Mouse (Mus musculus) limb, embryonic 10.5 days (tissue): ENCODE results near the gene Ifi47. TPM values are rescaled to one million over a fixed set of nuclear protein-coding genes. Genes with fewer than 3 reads are reported as not detected.

Experiments used
- DNase-seq: peaks from one replicate; pipeline ENCODE4 v3.0.0-alpha.2; 2017; ENCODE audit warnings: low spot score
- H3K27ac ChIP-seq: fragments of 300-500 bp; sonication (generic); 2 replicates; pipeline ENCODE4 v1.5.1; 2016; ENCODE audit warnings: mild to moderate bottlenecking
- H3K27me3 ChIP-seq: fragments of 300-500 bp; sonication (generic); 2 replicates; pipeline ENCODE4 v1.6.1; 2016; ENCODE audit warnings: low read depth, mild to moderate bottlenecking; ENCODE audit not compliant: poor library complexity, severe bottlenecking
- H3K36me3 ChIP-seq: fragments of 300-500 bp; sonication (generic); 2 replicates; pipeline ENCODE4 v1.6.1; 2016; ENCODE audit warnings: mild to moderate bottlenecking, moderate library complexity
- H3K4me1 ChIP-seq: fragments of 300-500 bp; sonication (generic); 2 replicates; pipeline ENCODE4 v1.6.1; 2016
- H3K4me3 ChIP-seq: fragments of 300-500 bp; sonication (generic); 2 replicates; pipeline ENCODE4 v1.5.1; 2016; ENCODE audit warnings: mild to moderate bottlenecking, moderate library complexity
- H3K9me3 ChIP-seq: fragments of 300-500 bp; sonication (generic); replicated peaks from 2 replicates; pipeline ENCODE4 v1.6.1; 2016; ENCODE audit warnings: mild to moderate bottlenecking
- WGBS: fragments of 180-500 bp; shearing (Covaris S2); methylation state at CpG from one replicate; pipeline ENCODE4 v1.1.7; 2016; 5-methylcytosine and 5-hydroxymethylcytosine counted together
- polyA plus RNA-seq: library from polyadenylated mRNA; unstranded; fragments of >200 nt; fragmentation: Nextera tagmentation; extraction: Ambion mirVana; gene quantifications from 2 replicates; pipeline ENCODE4 v1.2.1, GENCODE M21; 2016

The Ifi47 gene
- polyA plus RNA-seq, 1 experiment from 2014 or later, result 0.49 TPM

- 93% methylated on average over 1 of the region's 1 CpGs for WGBS
- H3K27me3 ChIP-seq, result no peaks in the 10 kb centered on the region
Observed at GRCm38 (mm10) chr11:49083146-49083545, 6.8 kb downstream of the Ifi47 start.

GRCm38 (mm10) chr11:49083808-49084207, 7.4 kb downstream of the Ifi47 start:
- no peak overlapping the region for H3K27ac ChIP-seq
- H3K4me3 ChIP-seq, result no peak overlapping the region
- peaks cover 5% of the 10 kb centered on the region for H3K4me1 ChIP-seq
- H3K36me3 ChIP-seq, result no peaks in the 10 kb centered on the region
- DNase-seq, result no peak
- no peaks in the 10 kb centered on the region for H3K9me3 ChIP-seq
- WGBS, result 81% methylated on average over 3 of the region's 3 CpGs
- H3K27me3 ChIP-seq, result no peaks in the 10 kb centered on the region

More at GRCm38 (mm10) chr11:49083146-49083545, 6.8 kb downstream of the Ifi47 start:
- Histone ChIP-seq H3K36me3 (no peaks in the 10 kb centered on the region), H3K9me3 (no peaks in the 10 kb centered on the region), H3K27ac (no peak overlapping the region), H3K4me1 (peaks cover 3% of the 10 kb centered on the region), H3K4me3 (no peak overlapping the region)
- DNase-seq, result no peak

GRCm38 (mm10) chr11:49084385-49084784, 8.0 kb downstream of the Ifi47 start:
- H3K36me3 ChIP-seq, result no peaks in the 10 kb centered on the region
- no peaks in the 10 kb centered on the region for H3K9me3 ChIP-seq
- H3K4me3 ChIP-seq, result no peak overlapping the region
- H3K27ac ChIP-seq, result no peak overlapping the region
- DNase-seq, result no peak
- 90% methylated on average over 1 of the region's 1 CpGs for WGBS
- no peaks in the 10 kb centered on the region for H3K27me3 ChIP-seq
- peaks cover 5% of the 10 kb centered on the region for H3K4me1 ChIP-seq

- H3K36me3 ChIP-seq, result no peaks in the 10 kb centered on the region
- no peaks in the 10 kb centered on the region for H3K9me3 ChIP-seq
- 64% methylated on average over 3 of the region's 3 CpGs for WGBS
- H3K4me3 ChIP-seq, result no peak overlapping the region
- no peak for DNase-seq
- H3K4me1 ChIP-seq, result peaks cover 5% of the 10 kb centered on the region
- no peaks in the 10 kb centered on the region for H3K27me3 ChIP-seq
- H3K27ac ChIP-seq, result no peak overlapping the region
Observed at GRCm38 (mm10) chr11:49084875-49085274, 8.5 kb downstream of the Ifi47 start.

- no peak for DNase-seq
- H3K9me3 ChIP-seq, result no peaks in the 10 kb centered on the region
- H3K27ac ChIP-seq, result no peak overlapping the region
- H3K36me3 ChIP-seq, result no peaks in the 10 kb centered on the region
- peaks cover 5% of the 10 kb centered on the region for H3K4me1 ChIP-seq
- 85% methylated on average over 6 of the region's 6 CpGs for WGBS
- no peak overlapping the region for H3K4me3 ChIP-seq
- H3K27me3 ChIP-seq, result no peaks in the 10 kb centered on the region
Observed at GRCm38 (mm10) chr11:49086858-49087361, 10.5 kb downstream of the Ifi47 start.

GRCm38 (mm10) chr11:49087830-49088616, 11.6 kb downstream of the Ifi47 start:
- H3K27me3 ChIP-seq, result no peaks in the 10 kb centered on the region
- H3K9me3 ChIP-seq, result no peaks in the 10 kb centered on the region
- peaks cover 5% of the 10 kb centered on the region for H3K4me1 ChIP-seq
- DNase-seq, result peak; percentile 33
- WGBS, result 56% methylated on average over 22 of the region's 22 CpGs
- no peaks in the 10 kb centered on the region for H3K36me3 ChIP-seq
- H3K4me3 ChIP-seq, result peak overlapping the region; percentile 8; the same call in 1 of the 2 replicates
- no peak overlapping the region for H3K27ac ChIP-seq

- Histone ChIP-seq H3K27me3 (no peaks in the 10 kb centered on the region), H3K9me3 (no peaks in the 10 kb centered on the region)
Observed at GRCm38 (mm10) chr11:49088990-49089652, 12.7 kb downstream of the Ifi47 start.

GRCm38 (mm10) chr11:49089735-49090507, 13.5 kb downstream of the Ifi47 start:
- H3K36me3 ChIP-seq, result no peaks in the 10 kb centered on the region
- H3K27ac ChIP-seq, result no peak overlapping the region
- H3K27me3 ChIP-seq, result no peaks in the 10 kb centered on the region
- H3K9me3 ChIP-seq, result no peaks in the 10 kb centered on the region
- peaks cover 5% of the 10 kb centered on the region for H3K4me1 ChIP-seq
- WGBS, result 94% methylated on average over 3 of the region's 3 CpGs
- DNase-seq, result no peak
- H3K4me3 ChIP-seq, result no peak overlapping the region

More at GRCm38 (mm10) chr11:49088990-49089652, 12.7 kb downstream of the Ifi47 start:
- H3K36me3 ChIP-seq, result no peaks in the 10 kb centered on the region
- peaks cover 5% of the 10 kb centered on the region for H3K4me1 ChIP-seq
- no peak for DNase-seq
- WGBS, result 85% methylated on average over 5 of the region's 5 CpGs
- H3K4me3 ChIP-seq, result no peak overlapping the region
- no peak overlapping the region for H3K27ac ChIP-seq

- Histone ChIP-seq H3K27ac (no peak overlapping the region), H3K9me3 (no peaks in the 10 kb centered on the region), H3K27me3 (no peaks in the 10 kb centered on the region), H3K4me3 (no peak overlapping the region), H3K36me3 (no peaks in the 10 kb centered on the region), H3K4me1 (peaks cover 5% of the 10 kb centered on the region)
- DNase-seq, result no peak
- 91% methylated on average over 5 of the region's 5 CpGs for WGBS
Observed at GRCm38 (mm10) chr11:49090551-49090950, 14.2 kb downstream of the Ifi47 start.

GRCm38 (mm10) chr11:49091171-49091570, 14.8 kb downstream of the Ifi47 start:
- Histone ChIP-seq H3K27me3 (no peaks in the 10 kb centered on the region), H3K4me1 (peaks cover 5% of the 10 kb centered on the region)
- 83% methylated on average over 4 of the region's 4 CpGs for WGBS

GRCm38 (mm10) chr11:49092053-49092586, 15.7 kb downstream of the Ifi47 start:
- Histone ChIP-seq H3K4me3 (no peak overlapping the region), H3K9me3 (no peaks in the 10 kb centered on the region), H3K4me1 (peaks cover 5% of the 10 kb centered on the region), H3K36me3 (no peaks in the 10 kb centered on the region), H3K27me3 (no peaks in the 10 kb centered on the region), H3K27ac (no peak overlapping the region)
- DNase-seq, result no peak
- WGBS, result 87% methylated on average over 1 of the region's 1 CpGs

More at GRCm38 (mm10) chr11:49091171-49091570, 14.8 kb downstream of the Ifi47 start:
- H3K9me3 ChIP-seq, result no peaks in the 10 kb centered on the region
- no peak overlapping the region for H3K4me3 ChIP-seq
- DNase-seq, result no peak
- no peaks in the 10 kb centered on the region for H3K36me3 ChIP-seq
- no peak overlapping the region for H3K27ac ChIP-seq

- 87% methylated on average over 2 of the region's 2 CpGs for WGBS
- no peak overlapping the region for H3K4me3 ChIP-seq
- H3K4me1 ChIP-seq, result peaks cover 5% of the 10 kb centered on the region
- DNase-seq, result no peak
- no peaks in the 10 kb centered on the region for H3K9me3 ChIP-seq
- no peaks in the 10 kb centered on the region for H3K36me3 ChIP-seq
- no peaks in the 10 kb centered on the region for H3K27me3 ChIP-seq
- H3K27ac ChIP-seq, result no peak overlapping the region
Observed at GRCm38 (mm10) chr11:49092786-49093185, 16.4 kb downstream of the Ifi47 start.
